Mouse (Mus musculus): ENCODE measurements around the gene Nup54. TPM values are rescaled to one million over a fixed set of nuclear protein-coding genes. Genes with fewer than 3 reads are reported as not detected.

Gene Nup54
- total RNA-seq, 4 experiments from 2014 or later: 9.5 to 13.5 (median 10.8) TPM

DNA sequence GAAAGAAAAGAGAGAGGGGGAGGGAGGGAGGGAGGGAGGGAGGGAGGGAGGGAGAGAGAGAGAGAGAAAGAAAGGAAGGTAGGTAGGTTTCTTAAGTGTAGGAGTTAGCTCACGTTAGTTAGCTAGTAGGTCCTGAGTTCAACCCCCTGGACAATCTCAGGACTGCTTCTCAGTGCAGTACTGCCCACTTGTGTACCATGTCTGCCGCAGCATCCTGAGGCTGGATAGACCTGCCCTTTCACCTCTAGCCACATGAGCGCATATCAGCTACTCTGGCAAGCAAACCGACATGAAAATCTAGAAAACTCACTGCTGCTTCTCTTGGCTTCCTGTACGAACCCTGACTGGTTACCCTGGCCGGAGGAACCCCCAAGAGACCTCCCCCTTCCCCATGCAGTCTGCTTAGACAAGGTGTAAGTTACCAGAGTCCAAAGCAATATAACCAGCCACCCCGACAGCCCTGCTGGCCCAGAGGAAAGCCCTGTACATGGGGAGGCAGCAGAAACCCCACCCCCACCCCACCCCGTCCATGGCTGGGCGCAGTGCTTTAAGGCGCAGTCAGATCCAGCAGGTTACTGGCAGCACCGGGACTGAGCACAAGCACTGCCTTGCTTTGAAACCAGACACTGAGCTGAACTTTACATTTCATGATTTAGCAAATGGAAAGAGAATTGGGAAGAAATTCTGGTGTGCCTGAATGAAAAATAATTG lies 21.6 kb downstream of the Nup54 start:
- DNase-seq (ENCODE audit: low spot score in 2 of 2): no peak

GRCm38 (mm10) chr5:92411461-92412140 lies 23.4 kb downstream of the Nup54 start:
- DNase-seq (ENCODE audit: low spot score in 2 of 2): no peak

GRCm38 (mm10) chr5:92410486-92410885 lies 24.5 kb downstream of the Nup54 start:
- no peak for DNase-seq (ENCODE audit: low spot score in 2 of 2)

DNA sequence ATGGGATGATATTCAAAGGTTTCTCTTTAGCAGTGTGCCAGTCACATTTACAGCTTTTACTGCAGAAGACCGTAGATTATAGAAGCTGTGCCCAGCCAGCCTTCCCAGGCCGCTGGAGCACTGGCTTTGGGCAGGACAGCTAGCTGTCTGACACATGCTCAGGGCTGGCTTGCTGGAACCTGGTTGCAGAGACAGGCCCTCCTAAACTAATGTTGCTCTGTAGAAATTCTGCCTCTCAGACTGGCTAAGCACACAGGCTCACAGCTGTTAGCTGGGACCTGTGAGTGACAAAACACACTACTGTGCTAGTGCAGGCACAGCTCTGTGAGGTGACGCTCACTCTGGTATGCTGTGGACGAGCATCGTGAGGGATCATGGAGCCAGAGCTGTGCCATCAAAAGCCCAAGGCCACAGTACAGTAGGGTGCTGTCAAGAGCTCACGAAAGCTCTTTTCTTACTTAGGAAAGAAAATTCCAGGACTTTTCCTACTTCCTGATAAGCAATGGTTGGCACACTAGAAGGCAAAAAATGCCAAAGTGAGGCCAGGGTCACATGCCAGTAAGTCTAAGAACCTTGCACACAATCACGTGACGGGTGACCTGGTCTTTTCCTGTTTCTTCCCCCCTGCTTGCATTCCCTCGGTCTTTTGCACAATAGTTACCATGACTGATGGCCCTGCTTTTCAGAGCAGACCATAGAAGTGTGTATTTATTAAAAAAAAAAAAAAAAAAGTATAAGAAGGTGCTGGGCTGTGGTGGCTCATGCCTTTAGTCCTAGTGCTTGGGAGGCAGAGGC lies 25.5 kb downstream of the Nup54 start:
- DNase-seq (ENCODE audit: low spot score in 2 of 2): no peak

- DNase-seq (ENCODE audit: low spot score in 2 of 2): no peak
Measured at GRCm38 (mm10) chr5:92404400-92404678, 30.7 kb downstream of the Nup54 start.

GRCm38 (mm10) chr5:92403562-92404399 lies 31.2 kb downstream of the Nup54 start:
- DNase-seq (ENCODE audit: low spot score in 2 of 2): no peak

- DNase-seq (ENCODE audit: low spot score in 2 of 2): no peak
Measured at GRCm38 (mm10) chr5:92402816-92403215, 32.2 kb downstream of the Nup54 start.

GRCm38 (mm10) chr5:92398153-92398552 lies 36.9 kb downstream of the Nup54 start:
- peak; percentile 59 to 65 for DNase-seq (ENCODE audit: low spot score in 2 of 2)

GRCm38 (mm10) chr5:92396476-92396875 lies 38.5 kb downstream of the Nup54 start:
- DNase-seq (ENCODE audit: low spot score in 2 of 2): no peak

DNA sequence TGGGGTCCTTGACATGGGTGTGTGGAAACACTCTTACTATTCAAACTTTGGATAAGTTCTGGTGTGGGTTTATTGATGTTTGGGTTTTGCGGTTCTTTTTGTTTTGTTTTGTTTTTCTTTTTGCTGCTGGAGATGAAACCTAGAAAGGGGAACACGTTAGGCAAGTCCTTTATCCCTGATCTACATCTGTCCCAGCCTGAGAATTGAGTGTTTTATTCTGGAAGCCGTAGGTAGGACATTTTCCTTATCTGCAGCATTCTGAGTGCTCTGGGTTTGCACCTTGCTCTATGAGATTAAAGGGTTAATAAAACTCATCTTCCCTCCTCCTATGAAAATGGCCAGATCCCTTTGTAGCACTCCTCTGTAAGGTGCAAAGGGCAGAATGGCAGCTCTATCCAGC lies 39.3 kb downstream of the Nup54 start:
- DNase-seq (ENCODE audit: low spot score in 2 of 2): no peak

- DNase-seq (ENCODE audit: low spot score in 2 of 2): no peak
Measured at GRCm38 (mm10) chr5:92393863-92394262, 41.2 kb downstream of the Nup54 start.

DNA sequence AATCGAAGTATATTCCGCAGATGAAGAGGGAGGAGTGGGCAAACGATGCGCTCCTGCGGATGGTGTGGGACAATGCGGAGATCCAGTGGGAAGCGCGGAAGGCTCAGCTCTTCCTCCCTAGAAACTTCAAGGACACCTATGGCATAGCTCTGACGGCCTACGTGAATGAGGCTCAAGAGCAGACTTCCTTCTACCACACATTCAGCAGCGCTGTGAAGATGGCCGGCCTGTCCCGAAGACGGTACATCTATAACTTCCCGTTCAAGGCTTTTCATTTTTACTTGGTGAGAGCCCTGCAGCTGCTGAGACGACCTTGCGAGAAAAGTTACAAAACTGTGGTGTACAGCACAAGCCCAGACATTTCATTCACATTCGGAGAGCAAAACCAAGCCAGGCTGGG lies 42.5 kb downstream of the Nup54 start:
- DNase-seq (ENCODE audit: low spot score in 2 of 2): no peak

DNA sequence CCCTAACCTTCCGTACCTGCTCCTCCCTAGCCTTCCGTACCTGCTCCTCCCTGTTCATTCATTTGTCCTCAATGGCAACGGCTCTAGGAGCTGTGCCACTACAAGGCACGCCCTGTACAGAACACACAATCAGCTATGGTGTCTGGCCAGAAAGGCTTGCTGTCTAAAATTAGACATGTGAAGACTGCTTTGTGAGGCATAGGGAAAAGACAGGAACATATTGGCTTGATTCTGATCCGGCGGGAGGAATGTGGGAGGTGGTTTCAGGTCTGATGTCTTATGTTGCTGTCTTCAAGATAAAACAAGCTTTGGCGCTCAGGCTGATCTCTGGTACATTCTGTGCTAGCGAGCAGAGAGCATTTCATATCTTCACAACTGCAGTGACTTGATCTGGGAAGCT lies 44.4 kb downstream of the Nup54 start:
- DNase-seq (ENCODE audit: low spot score in 2 of 2): peak; percentile 34 to 59

- no peak for DNase-seq (ENCODE audit: low spot score in 2 of 2)
Measured at GRCm38 (mm10) chr5:92389977-92390376, 45.0 kb downstream of the Nup54 start.

GRCm38 (mm10) chr5:92387433-92387832 lies 47.6 kb downstream of the Nup54 start:
- peak; percentile 51 to 54 for DNase-seq (ENCODE audit: low spot score in 2 of 2)

DNA sequence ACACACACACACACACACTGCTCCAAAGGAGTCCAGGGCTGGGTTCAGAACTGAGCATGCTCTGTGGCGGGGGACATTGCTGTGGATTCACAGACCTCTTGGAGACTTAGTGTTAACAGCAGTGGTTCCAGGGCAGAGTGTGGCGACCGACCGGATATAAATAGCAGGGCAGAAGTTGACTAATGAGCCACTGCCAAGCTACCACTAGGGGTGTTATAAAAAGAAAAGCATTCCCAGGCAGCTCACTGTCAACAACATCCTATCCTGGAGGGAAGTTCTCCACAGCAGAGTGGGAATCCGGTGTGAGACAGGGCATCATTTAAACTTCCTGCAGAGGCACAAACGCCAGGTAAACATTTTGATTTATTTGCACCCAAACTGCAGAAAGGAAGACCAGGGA lies 48.4 kb downstream of the Nup54 start:
- peak; percentile 54 to 67 for DNase-seq (ENCODE audit: low spot score in 2 of 2)

GRCm38 (mm10) chr5:92386102-92386501 lies 48.9 kb downstream of the Nup54 start:
- DNase-seq (ENCODE audit: low spot score in 2 of 2): no peak

- no peak for DNase-seq (ENCODE audit: low spot score in 2 of 2)
Measured at GRCm38 (mm10) chr5:92384855-92385254, 50.2 kb downstream of the Nup54 start.

- peak; percentile 49 to 75 for DNase-seq (ENCODE audit: low spot score in 2 of 2)
Measured at GRCm38 (mm10) chr5:92383747-92384146, 51.3 kb downstream of the Nup54 start.

GRCm38 (mm10) chr5:92382349-92382679 lies 52.7 kb downstream of the Nup54 start:
- no peak for DNase-seq (ENCODE audit: low spot score in 2 of 2)

GRCm38 (mm10) chr5:92381550-92382348 lies 53.3 kb downstream of the Nup54 start:
- peak; percentile 62 to 71 for DNase-seq (ENCODE audit: low spot score in 2 of 2)
